Mouse (Mus musculus) CH12.LX (cell line): Measurements from ENCODE around the gene B230217C12Rik. TPM values are rescaled to one million over a fixed set of nuclear protein-coding genes. Genes with fewer than 3 reads are reported as not detected.
"Not testable (repeated sequence)": the region's sequence is repeated elsewhere in the genome, so short reads cannot be mapped to it uniquely, and the experiment has no call there.

Experiments used
- DNase-seq: peaks from one replicate; pipeline ENCODE4 v3.0.0-alpha.2; 2013; ENCODE audit errors: extremely low read depth
- H3K27ac ChIP-seq: 2 replicates; pipeline ENCODE4 v1.5.1; 2012; ENCODE audit warnings: low read depth, mild to moderate bottlenecking, control low read depth, moderate library complexity; ENCODE audit not compliant: insufficient read depth
- H3K27me3 ChIP-seq: replicated peaks from 2 replicates; pipeline ENCODE3; 2012; ENCODE audit warnings: inconsistent platforms
- H3K36me3 ChIP-seq, 2 experiments: replicated peaks in 1 of 2; 2 replicates each; pipeline versions ENCODE3 to v1.6.1; 2012; ENCODE audit warnings: inconsistent platforms in 1 of 2, low read length in 1 of 2, mild to moderate bottlenecking in 1 of 2, mixed read lengths in 1 of 2, moderate library complexity in 1 of 2; ENCODE audit not compliant: control insufficient read depth in 1 of 2, insufficient read depth in 1 of 2
- H3K4me1 ChIP-seq, 2 experiments: 2 replicates each; pipeline ENCODE4 v1.6.1; 2012; ENCODE audit warnings: inconsistent platforms in 1 of 2, moderate library complexity in 1 of 2; ENCODE audit not compliant: insufficient read depth in 2 of 2, control insufficient read depth in 1 of 2
- H3K4me2 ChIP-seq: 2 replicates; pipeline ENCODE4 v1.6.1; 2012; ENCODE audit warnings: low read depth, mild to moderate bottlenecking, control low read depth; ENCODE audit not compliant: poor library complexity, insufficient read depth, severe bottlenecking
- H3K4me3 ChIP-seq, 3 experiments: fragments of 150-350 bp in 1 of 3; sonication (generic) in 1 of 3; replicated peaks in 1 of 3; 2 replicates each; pipeline versions ENCODE3 to v1.5.1; 2011 to 2012; ENCODE audit warnings: low read depth in 2 of 3, low read length in 2 of 3, mild to moderate bottlenecking in 2 of 3, moderate library complexity in 2 of 3, control low read depth in 1 of 3, improper control_type of control experiment in 1 of 3, inconsistent platforms in 1 of 3, mixed read lengths in 1 of 3; ENCODE audit not compliant: poor library complexity in 1 of 3
- H3K79me2 ChIP-seq: replicated peaks from 2 replicates; pipeline ENCODE4 v1.6.1; 2012; ENCODE audit warnings: mild to moderate bottlenecking, moderate library complexity; ENCODE audit not compliant: control insufficient read depth, poor library complexity, insufficient read depth, severe bottlenecking; ENCODE audit errors: extremely low read depth
- H3K9ac ChIP-seq: 2 replicates; pipeline ENCODE4 v1.6.1; 2012; ENCODE audit warnings: low read depth, mild to moderate bottlenecking, control low read depth, moderate library complexity; ENCODE audit not compliant: insufficient read depth
- H3K9me3 ChIP-seq: replicated peaks from 2 replicates; pipeline ENCODE3; 2012; ENCODE audit warnings: low read length, inconsistent platforms, mixed read lengths
- BHLHE40 ChIP-seq: IDR thresholded peaks from 2 replicates; pipeline ENCODE4 v1.6.1; 2011; ENCODE audit warnings: mild to moderate bottlenecking, low read depth, low read length, improper control_type of control experiment
- CTCF ChIP-seq, 2 experiments: IDR thresholded peaks in 1 of 2; conservative IDR thresholded peaks in 1 of 2; 2 replicates each; pipeline ENCODE4 v1.5.1; 2011 to 2012; ENCODE audit warnings: low read depth in 2 of 2, low read length in 2 of 2, improper control_type of control experiment in 1 of 2, inconsistent platforms in 1 of 2, mild to moderate bottlenecking in 1 of 2, moderate library complexity in 1 of 2
- ELF1 ChIP-seq: IDR thresholded peaks from 2 replicates; pipeline ENCODE4 v1.6.1; 2014; ENCODE audit warnings: low read depth, mild to moderate bottlenecking, inconsistent platforms, low read length, improper control_type of control experiment
- EP300 ChIP-seq: IDR thresholded peaks from 2 replicates; pipeline ENCODE4 v1.6.1; 2011; ENCODE audit warnings: low read length, improper control_type of control experiment
- GABPA ChIP-seq: IDR thresholded peaks from 2 replicates; pipeline ENCODE4 v1.6.1; 2012; ENCODE audit warnings: low read depth, low read length, improper control_type of control experiment, inconsistent platforms; ENCODE audit not compliant: insufficient replicate concordance
- JUN ChIP-seq: IDR thresholded peaks from 2 replicates; pipeline ENCODE4 v1.6.1; 2011; ENCODE audit warnings: low read depth, mild to moderate bottlenecking, low read length, improper control_type of control experiment, moderate library complexity; ENCODE audit not compliant: insufficient read depth
- JUND ChIP-seq: conservative IDR thresholded peaks from 2 replicates; pipeline ENCODE4 v1.6.1; 2011; ENCODE audit warnings: low read depth, low read length, improper control_type of control experiment
- MAFK ChIP-seq: IDR thresholded peaks from 2 replicates; pipeline ENCODE4 v1.6.1; 2011; ENCODE audit warnings: low read length, improper control_type of control experiment; ENCODE audit not compliant: insufficient replicate concordance
- MAZ ChIP-seq: IDR thresholded peaks from 2 replicates; pipeline ENCODE4 v1.6.1; 2012; ENCODE audit warnings: low read depth, mild to moderate bottlenecking, inconsistent platforms, low read length, improper control_type of control experiment, moderate library complexity
- MYC ChIP-seq: IDR thresholded peaks from 2 replicates; pipeline ENCODE4 v1.6.1; 2011; ENCODE audit warnings: low read depth, mild to moderate bottlenecking, improper control_type of control experiment, low read length
- PAX5 ChIP-seq: IDR thresholded peaks from 2 replicates; pipeline ENCODE4 v1.6.1; 2012; ENCODE audit warnings: low read length, inconsistent platforms, mixed read lengths
- POLR2A ChIP-seq: IDR thresholded peaks from 2 replicates; pipeline ENCODE4 v1.6.1; 2011; ENCODE audit warnings: low read depth, mild to moderate bottlenecking, improper control_type of control experiment, low read length
- POLR2AphosphoS2 ChIP-seq: IDR thresholded peaks from 2 replicates; pipeline ENCODE4 v1.6.1; 2011; ENCODE audit warnings: low read depth, low read length, improper control_type of control experiment
- RCOR1 ChIP-seq: conservative IDR thresholded peaks from 2 replicates; pipeline ENCODE4 v1.6.1; 2012; ENCODE audit warnings: low read depth, mild to moderate bottlenecking, inconsistent platforms, low read length, improper control_type of control experiment
- SMC3 ChIP-seq: IDR thresholded peaks from 2 replicates; pipeline ENCODE4 v1.6.1; 2011; ENCODE audit warnings: low read depth, low read length, improper control_type of control experiment
- TCF12 ChIP-seq: IDR thresholded peaks from 2 replicates; pipeline ENCODE4 v1.6.1; 2014; ENCODE audit warnings: low read depth, mild to moderate bottlenecking, inconsistent platforms, low read length, improper control_type of control experiment
- ZC3H11A ChIP-seq: IDR thresholded peaks from 2 replicates; pipeline ENCODE4 v1.6.1; 2012; ENCODE audit warnings: low read depth, mild to moderate bottlenecking, inconsistent platforms, low read length, improper control_type of control experiment
- ZNF384 ChIP-seq: IDR thresholded peaks from 2 replicates; pipeline ENCODE4 v1.6.1; 2012; ENCODE audit warnings: low read depth, low read length, improper control_type of control experiment, inconsistent platforms
- dilution Hi-C: fragments of 300-500 bp; cut with MboI; formaldehyde crosslinking; loops from 2 replicates; pipeline ENCODE4 v1.14.3; 2020; ENCODE audit warnings: low sequenced_read_pairs; ENCODE audit not compliant: extremely low pct_unique_long_range_greater_than_20kb, extremely low pct_ligation_motif_present
- in situ Hi-C: fragments of 300-500 bp; cut with MboI; formaldehyde crosslinking; loops from 3 replicates; pipeline ENCODE4 v1.14.3; 2019; ENCODE audit warnings: low sequenced_read_pairs, low pct_ligation_motif_present, low pct_unique_long_range_greater_than_20kb, mixed read lengths
- polyA plus RNA-seq: library from polyadenylated mRNA; unstranded; fragments of >175 nt; gene quantifications from 2 replicates; pipeline ENCODE4 v1.2.1, GENCODE M21; 2012; ENCODE audit warnings: low read depth; ENCODE audit not compliant: insufficient read length
- total RNA-seq, 2 experiments: library from RNA; depleted of rRNA; stranded (reverse); fragments of 300-350 nt in 1 of 2; fragments of >200 nt in 1 of 2; gene quantifications; 2 replicates each; pipeline ENCODE4 v1.2.3; 2012 to 2014

B230217C12Rik gene
- total and polyA plus RNA-seq, 3 experiments = 4.6 to 14.0 (median 11.9) TPM

DNA sequence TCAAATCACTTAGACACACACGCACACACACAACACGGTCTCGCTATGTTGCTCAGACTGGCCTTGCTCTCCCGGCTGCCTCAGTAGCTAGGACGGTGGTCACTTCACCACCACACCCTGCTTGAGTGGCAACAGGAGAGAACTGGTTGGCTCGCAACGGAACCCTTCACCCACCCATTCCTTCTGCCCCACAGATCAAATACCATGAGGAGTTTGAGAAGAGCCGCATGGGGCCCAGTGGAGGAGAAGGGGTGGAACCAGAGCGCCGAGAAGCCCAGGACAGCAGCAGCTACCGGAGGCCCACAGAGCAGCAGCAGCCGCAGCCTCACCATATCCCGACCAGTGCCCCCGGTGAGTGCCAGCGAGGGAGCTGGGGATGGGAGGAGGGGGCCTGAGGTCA is 7.2 kb upstream of the B230217C12Rik start:
- Histone ChIP-seq H3K27ac (no peak overlapping the region), H3K4me2 (no peak overlapping the region), H3K79me2 (no peaks in the 10 kb centered on the region), H3K9me3 (no peaks in the 10 kb centered on the region), H3K4me1 (peaks cover 15 to 50% of the 10 kb centered on the region in 2 experiments), H3K9ac (no peak overlapping the region), H3K4me3 (no peak overlapping the region), H3K36me3 (peaks cover 20 to 69% of the 10 kb centered on the region in 2 experiments), H3K27me3 (no peaks in the 10 kb centered on the region)
- no peak for DNase-seq
- in situ Hi-C loops (no loop called here), dilution Hi-C loops (no loop called here)
- no peak for TF ChIP-seq MAFK
- TF ChIP-seq ZNF384 = 0 out of 2 replicates have a peak, but pooled peaks have one; percentile 21

DNA sequence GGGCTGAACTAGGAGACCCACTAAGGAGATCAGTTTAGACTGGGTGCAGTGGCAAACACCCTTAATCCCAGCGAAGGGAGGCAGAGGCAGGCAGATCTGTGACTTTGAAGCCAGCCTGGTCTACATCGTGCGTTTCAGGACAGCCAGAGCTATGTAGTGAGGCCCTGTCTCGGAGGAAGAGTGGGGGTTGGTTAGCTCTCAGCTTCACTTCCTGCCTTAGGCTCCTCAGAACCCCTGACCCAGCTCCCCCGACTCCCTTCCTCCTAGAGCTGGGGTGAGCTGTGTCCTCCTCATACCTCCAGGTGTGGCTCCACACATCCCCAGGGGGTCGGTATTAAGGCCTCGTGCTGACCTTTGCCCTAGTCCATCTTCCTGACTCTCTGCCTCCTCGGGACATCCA is 4.0 kb upstream of the B230217C12Rik start:
- no peak overlapping the region for H3K4me2 ChIP-seq
- H3K4me3 ChIP-seq = no peak overlapping the region
- no peak for TF ChIP-seq ZC3H11A
- no peak for TF ChIP-seq GABPA
- no peak for TF ChIP-seq JUND
- no peak for TF ChIP-seq CTCF (conservative IDR thresholded peaks at IDR 0.05 in 1 of 2, IDR thresholded peaks at IDR 0.05 in 1 of 2; ENCODE audit: low read depth in 2 of 2, low read length in 2 of 2)
- TF ChIP-seq ELF1 = no peak
- no peak for TF ChIP-seq MAFK
- TF ChIP-seq MYC = no peak
- no peak for TF ChIP-seq POLR2AphosphoS2
- no peak for TF ChIP-seq RCOR1
- no peak for TF ChIP-seq POLR2A
- TF ChIP-seq BHLHE40 = no peak
- TF ChIP-seq PAX5 = no peak
- no peak for TF ChIP-seq MAZ
- no peak for TF ChIP-seq EP300
- no peak for TF ChIP-seq SMC3
- TF ChIP-seq TCF12 = no peak
- TF ChIP-seq JUN = no peak
- DNase-seq = no peak
- no peaks in the 10 kb centered on the region for H3K9me3 ChIP-seq
- dilution Hi-C loops (no loop called here), in situ Hi-C loops (no loop called here)
- no peaks in the 10 kb centered on the region for H3K79me2 ChIP-seq
- no peaks in the 10 kb centered on the region for H3K27me3 ChIP-seq
- H3K36me3 ChIP-seq = peaks cover 20 to 65% of the 10 kb centered on the region in 2 experiments
- peaks cover 0 to 43% of the 10 kb centered on the region in 2 experiments; a peak in 2 of 4 replicates for H3K4me1 ChIP-seq
- no peak overlapping the region for H3K27ac ChIP-seq
- H3K9ac ChIP-seq = no peak overlapping the region

DNA sequence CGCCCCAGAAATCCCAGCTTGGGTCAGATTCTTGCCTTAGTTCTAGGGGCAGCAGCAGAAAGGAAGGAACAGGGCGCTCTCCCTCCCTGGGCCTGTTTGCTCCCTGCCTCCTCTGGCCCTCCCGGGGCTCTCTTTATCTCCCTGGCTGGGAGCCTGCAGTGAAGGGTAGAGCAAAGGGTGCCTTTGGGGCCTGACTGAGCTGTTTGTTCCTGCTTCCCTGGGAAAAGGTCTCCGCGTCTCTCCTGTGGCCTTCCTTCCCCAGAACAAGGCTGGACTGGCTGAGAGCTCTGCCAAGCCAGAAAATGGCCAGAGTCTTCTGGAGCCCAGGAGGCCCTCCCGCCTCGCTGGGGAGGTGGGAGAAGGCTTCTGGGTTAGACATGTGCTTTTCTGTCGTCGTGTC is 3.5 kb upstream of the B230217C12Rik start:
- H3K9me3 ChIP-seq, H3K27ac ChIP-seq, in situ Hi-C loops, H3K27me3 ChIP-seq, DNase-seq, H3K4me2 ChIP-seq, dilution Hi-C loops, H3K4me3 ChIP-seq, H3K9ac ChIP-seq, H3K79me2 ChIP-seq: not testable (repeated sequence)
- Histone ChIP-seq H3K36me3 (peaks cover 20 to 61% of the 10 kb centered on the region in 2 experiments), H3K4me1 (peaks cover 4 to 43% of the 10 kb centered on the region in 2 experiments)
